Mouse (Mus musculus) intestine, embryonic 15.5 days (tissue): ENCODE results near the gene Dok3. TPM values are rescaled to one million over a fixed set of nuclear protein-coding genes. Genes with fewer than 3 reads are reported as not detected.
A peak's percentile ranks its signal among the peaks of the same experiment; 100 is the strongest.
"Not testable (repeated sequence)": the region's sequence is repeated elsewhere in the genome, so short reads cannot be mapped to it uniquely, and the experiment has no call there.

Source experiments
- ATAC-seq: fragments of 200-750 bp; cut with Nextera tagmentation; 2 replicates; pipeline ENCODE4 v1.8.0; 2017; ENCODE audit warnings: moderate TSS enrichment, moderate library complexity
- H3K27ac ChIP-seq: fragments of 300-500 bp; sonication (generic); 2 replicates; pipeline ENCODE4 v1.5.1; 2015; ENCODE audit warnings: mild to moderate bottlenecking, inconsistent platforms
- H3K27me3 ChIP-seq: fragments of 300-500 bp; sonication (generic); replicated peaks from 2 replicates; pipeline ENCODE4 v1.6.1; 2015; ENCODE audit warnings: inconsistent platforms
- H3K36me3 ChIP-seq: fragments of 300-500 bp; sonication (generic); 2 replicates; pipeline ENCODE4 v1.6.1; 2015; ENCODE audit warnings: inconsistent platforms
- H3K4me1 ChIP-seq: fragments of 300-500 bp; sonication (generic); replicated peaks from 2 replicates; pipeline ENCODE4 v1.6.1; 2015; ENCODE audit warnings: inconsistent platforms
- H3K4me2 ChIP-seq: fragments of 300-500 bp; sonication (generic); replicated peaks from 2 replicates; pipeline ENCODE4 v1.6.1; 2015; ENCODE audit warnings: mild to moderate bottlenecking, inconsistent platforms
- H3K4me3 ChIP-seq: fragments of 300-500 bp; sonication (generic); replicated peaks from 2 replicates; pipeline ENCODE4 v1.5.1; 2015; ENCODE audit warnings: inconsistent platforms
- H3K9ac ChIP-seq: fragments of 300-500 bp; sonication (generic); 2 replicates; pipeline ENCODE4 v1.6.1; 2015; ENCODE audit warnings: inconsistent platforms
- H3K9me3 ChIP-seq: fragments of 300-500 bp; sonication (generic); 2 replicates; pipeline ENCODE4 v1.6.1; 2016; ENCODE audit warnings: inconsistent platforms
- WGBS: fragments of 180-500 bp; shearing (Covaris S2); methylation state at CpG from one replicate; pipeline ENCODE4 v1.1.7; 2015; 5-methylcytosine and 5-hydroxymethylcytosine counted together
- polyA plus RNA-seq: library from polyadenylated mRNA; unstranded; fragments of >200 nt; fragmentation: Nextera tagmentation; extraction: Ambion mirVana; gene quantifications from 2 replicates; pipeline ENCODE4 v1.2.1, GENCODE M21; 2015

The Dok3 gene
- 3.1 and 3.6 TPM in 2 replicates for polyA plus RNA-seq

DNA sequence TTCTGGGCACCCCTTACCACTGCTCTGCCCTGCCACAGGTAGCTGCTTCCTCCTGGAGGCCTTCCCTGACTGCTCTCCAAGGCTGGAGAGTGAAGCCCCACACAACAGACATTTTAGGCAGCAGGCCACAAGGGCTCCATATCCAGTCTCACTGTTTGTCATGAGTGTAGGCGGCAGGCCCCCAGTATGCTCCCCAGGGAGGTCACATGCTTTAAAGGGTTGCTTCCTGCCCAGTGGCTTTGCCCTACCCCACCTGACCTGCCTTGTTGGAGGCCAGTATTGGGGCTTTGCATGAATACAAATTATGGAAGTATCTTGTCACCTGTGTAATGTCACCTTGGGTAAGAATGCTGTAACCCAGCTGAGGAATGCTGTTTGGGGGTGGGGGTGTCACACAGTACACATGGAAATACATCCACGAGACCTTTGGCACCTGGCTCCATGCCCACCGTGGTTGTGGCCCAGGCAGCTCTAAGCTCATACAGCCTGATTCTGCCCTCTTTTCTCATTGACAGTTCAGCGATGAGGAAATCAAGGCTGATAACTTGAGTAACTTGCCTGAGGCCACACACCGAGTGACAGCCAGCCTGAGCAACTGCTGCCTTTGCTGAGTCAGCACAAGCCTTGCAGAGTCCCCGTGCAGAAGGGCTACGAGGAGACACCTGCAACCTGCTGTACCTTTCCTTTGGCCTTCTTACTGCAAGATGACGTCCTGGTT lies at the start of gene Dok3:
TSS of gene Dok3 (minus strand) at position 99 of the 718 bp plus-strand sequence.
- WGBS: 74% methylated on average over 8 of the region's 8 CpGs
- Histone ChIP-seq H3K4me1 (no peaks in the 10 kb centered on the region), H3K27me3 (no peaks in the 10 kb centered on the region), H3K4me3 (no peak within 1 kb of the TSS), H3K27ac (no peak within 1 kb of the TSS), H3K4me2 (no peak within 1 kb of the TSS), H3K9ac (no peak within 1 kb of the TSS), H3K36me3 (peaks cover 39% of the 10 kb centered on the region; the same call in 1 of the 2 replicates), H3K9me3 (no peaks in the 10 kb centered on the region)
- no peak for ATAC-seq

GRCm38 (mm10) chr13:55578086-55578485 lies 49.0 kb upstream of the Dok3 start:
- H3K36me3 ChIP-seq: no peaks in the 10 kb centered on the region
- H3K9ac ChIP-seq: no peak overlapping the region
- 78% methylated on average over 4 of the region's 4 CpGs for WGBS
- no peaks in the 10 kb centered on the region for H3K9me3 ChIP-seq
- H3K4me3 ChIP-seq: no peak overlapping the region
- no peaks in the 10 kb centered on the region for H3K27me3 ChIP-seq
- no peak overlapping the region for H3K4me2 ChIP-seq
- ATAC-seq: no peak
- H3K4me1 ChIP-seq: no peaks in the 10 kb centered on the region
- no peak overlapping the region for H3K27ac ChIP-seq

DNA sequence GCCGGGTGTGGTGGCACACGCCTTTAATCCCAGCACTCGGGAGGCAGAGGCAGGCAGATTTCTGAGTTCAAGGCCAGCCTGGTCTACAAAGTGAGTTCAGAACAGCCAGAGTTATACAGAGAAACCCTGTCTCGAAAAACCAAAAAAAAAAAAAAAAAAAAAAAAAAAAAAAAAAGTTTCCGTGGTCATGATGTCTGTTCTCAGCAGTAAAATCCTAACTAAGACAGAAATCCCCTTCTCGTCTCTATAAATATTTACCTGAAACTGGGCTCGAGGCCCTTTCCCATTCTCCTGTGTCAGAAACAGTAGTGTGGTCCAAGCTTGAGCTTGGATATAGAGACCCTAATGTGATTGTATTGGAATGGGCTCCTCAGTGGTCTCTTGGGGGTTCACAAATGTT lies 47.8 kb upstream of the Dok3 start:
- not testable (repeated sequence) for H3K9me3 ChIP-seq, H3K4me1 ChIP-seq, H3K4me2 ChIP-seq, H3K27me3 ChIP-seq, ATAC-seq, H3K4me3 ChIP-seq, H3K36me3 ChIP-seq, H3K9ac ChIP-seq, H3K27ac ChIP-seq
- 72% methylated on average over 7 of the region's 7 CpGs for WGBS

DNA sequence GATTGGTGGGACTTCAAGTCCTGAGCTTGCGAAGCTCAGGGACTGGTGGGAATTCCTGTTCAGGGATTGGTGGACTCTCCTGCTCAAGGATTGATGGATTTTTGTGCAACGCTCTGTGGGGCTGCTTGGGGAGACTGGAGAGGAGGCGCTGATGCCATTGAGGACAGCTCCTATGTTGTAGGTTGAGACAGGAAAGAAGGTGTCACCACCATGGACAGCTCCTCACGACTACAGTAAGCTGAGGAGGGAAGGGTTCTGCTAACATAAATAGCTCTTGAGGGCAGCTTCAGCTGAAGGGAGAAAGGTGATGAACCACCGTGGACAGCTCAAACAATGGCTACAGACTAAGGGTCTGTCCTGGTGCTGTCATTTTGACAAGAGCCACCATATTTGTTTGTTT lies 46.8 kb upstream of the Dok3 start:
- 60% methylated on average over 5 of the region's 5 CpGs for WGBS
- Histone ChIP-seq H3K4me3 (no peak overlapping the region), H3K9me3 (no peaks in the 10 kb centered on the region), H3K27me3 (no peaks in the 10 kb centered on the region), H3K27ac (no peak overlapping the region), H3K36me3 (no peaks in the 10 kb centered on the region), H3K4me1 (0 out of 2 replicates have a peak, but pooled peaks cover 3% of the 10 kb centered on the region), H3K4me2 (no peak overlapping the region), H3K9ac (no peak overlapping the region)
- ATAC-seq: no peak

DNA sequence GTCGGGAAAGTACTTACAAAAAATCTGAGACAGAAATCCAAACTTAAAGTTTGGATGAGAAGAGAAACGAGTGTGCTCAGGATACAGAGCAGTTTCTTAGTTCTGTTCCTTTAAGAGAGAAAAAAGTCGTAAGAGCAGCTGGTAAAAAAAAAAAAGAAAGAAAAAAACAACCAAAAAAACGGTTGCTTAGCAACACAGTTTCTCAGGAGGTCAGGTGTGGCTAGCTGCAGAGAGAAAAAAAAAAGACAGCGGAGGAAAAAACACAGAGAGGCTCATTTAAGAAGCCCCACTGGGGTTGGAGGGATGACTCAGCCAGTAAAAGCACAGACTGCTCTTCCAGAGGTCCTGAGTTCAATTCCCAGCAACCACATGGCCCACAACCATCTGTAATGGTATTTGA lies 45.2 kb upstream of the Dok3 start:
- Histone ChIP-seq H3K4me1 (peaks cover 10% of the 10 kb centered on the region), H3K4me2 (no peak overlapping the region), H3K4me3 (no peak overlapping the region), H3K27me3 (no peaks in the 10 kb centered on the region), H3K9me3 (no peaks in the 10 kb centered on the region), H3K36me3 (no peaks in the 10 kb centered on the region), H3K9ac (no peak overlapping the region), H3K27ac (no peak overlapping the region)
- WGBS: 74% methylated on average over 5 of the region's 5 CpGs
- ATAC-seq: no peak

DNA sequence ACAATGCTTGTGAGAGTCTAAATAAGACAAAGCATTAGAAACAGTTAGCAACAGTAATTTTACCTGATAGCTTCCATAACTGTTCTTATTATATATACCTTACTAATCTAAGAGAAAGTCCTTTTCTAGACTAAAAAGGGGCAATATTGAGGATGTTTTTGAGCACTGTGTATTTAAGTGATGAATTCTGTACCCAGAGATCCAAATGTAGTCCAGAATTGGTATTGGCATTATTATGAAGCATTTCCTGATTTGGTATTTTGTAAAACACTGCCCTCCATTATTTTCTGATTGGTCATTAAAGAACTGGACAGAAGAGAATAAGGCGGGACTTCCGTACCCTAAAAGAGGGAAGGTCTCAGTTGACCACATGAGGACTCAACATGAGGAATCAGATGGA lies 44.3 kb upstream of the Dok3 start, which contains the start of gene Tmed9:
TSS of gene Tmed9 (plus strand) at position 301 of the 400 bp plus-strand sequence.
- H3K9ac ChIP-seq: no peak within 1 kb of the TSS
- H3K9me3 ChIP-seq: no peaks in the 10 kb centered on the region
- WGBS: 99% methylated on average over 2 of the region's 2 CpGs
- no peaks in the 10 kb centered on the region for H3K27me3 ChIP-seq
- H3K4me3 ChIP-seq: no peak within 1 kb of the TSS
- no peak within 1 kb of the TSS for H3K4me2 ChIP-seq
- H3K36me3 ChIP-seq: no peaks in the 10 kb centered on the region
- no peak within 1 kb of the TSS for H3K27ac ChIP-seq
- peaks cover 15% of the 10 kb centered on the region for H3K4me1 ChIP-seq
- ATAC-seq: no peak

DNA sequence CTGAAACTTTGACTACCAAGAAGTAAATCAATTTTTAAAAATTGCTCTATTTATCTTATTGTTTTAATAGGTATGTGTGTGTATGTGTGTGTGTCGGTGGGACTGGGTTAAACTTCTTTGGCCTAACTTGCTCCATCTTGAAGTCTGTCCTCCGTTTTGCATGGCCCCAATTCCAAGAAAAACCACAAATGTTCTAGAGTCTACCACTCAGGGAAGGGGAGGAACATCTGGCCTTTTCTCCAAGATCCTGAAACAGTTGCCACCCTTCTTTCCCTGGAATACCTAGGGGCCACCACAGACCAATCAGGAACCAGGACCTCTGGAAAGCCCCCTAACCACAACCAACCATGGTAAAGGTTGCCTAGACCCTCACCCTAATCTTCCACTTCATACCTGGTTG lies 42.9 kb upstream of the Dok3 start:
- no peaks in the 10 kb centered on the region for H3K27me3 ChIP-seq
- H3K27ac ChIP-seq: no peak overlapping the region
- no peak overlapping the region for H3K9ac ChIP-seq
- H3K4me1 ChIP-seq: peaks cover 15% of the 10 kb centered on the region
- H3K4me3 ChIP-seq: no peak overlapping the region
- H3K4me2 ChIP-seq: no peak overlapping the region
- H3K9me3 ChIP-seq: no peaks in the 10 kb centered on the region
- no peak for ATAC-seq
- no peaks in the 10 kb centered on the region for H3K36me3 ChIP-seq
- WGBS: 63% methylated on average over 2 of the region's 2 CpGs

GRCm38 (mm10) chr13:55571027-55571751 lies 42.1 kb upstream of the Dok3 start, which contains the start of gene Fam193b:
TSS of gene Fam193b (minus strand) at chr13:55571120.
- peaks cover 15% of the 10 kb centered on the region for H3K4me1 ChIP-seq
- peak; percentile 98 for ATAC-seq
- H3K9me3 ChIP-seq: no peaks in the 10 kb centered on the region
- no peaks in the 10 kb centered on the region for H3K36me3 ChIP-seq
- H3K4me2 ChIP-seq: peak within 1 kb of the TSS; percentile 93
- H3K27me3 ChIP-seq: no peaks in the 10 kb centered on the region
- 1% methylated on average over 46 of the region's 47 CpGs for WGBS
- H3K4me3 ChIP-seq: peak within 1 kb of the TSS; percentile 98
- peak within 1 kb of the TSS; percentile 89 for H3K27ac ChIP-seq
- H3K9ac ChIP-seq: peak within 1 kb of the TSS; percentile 93

DNA sequence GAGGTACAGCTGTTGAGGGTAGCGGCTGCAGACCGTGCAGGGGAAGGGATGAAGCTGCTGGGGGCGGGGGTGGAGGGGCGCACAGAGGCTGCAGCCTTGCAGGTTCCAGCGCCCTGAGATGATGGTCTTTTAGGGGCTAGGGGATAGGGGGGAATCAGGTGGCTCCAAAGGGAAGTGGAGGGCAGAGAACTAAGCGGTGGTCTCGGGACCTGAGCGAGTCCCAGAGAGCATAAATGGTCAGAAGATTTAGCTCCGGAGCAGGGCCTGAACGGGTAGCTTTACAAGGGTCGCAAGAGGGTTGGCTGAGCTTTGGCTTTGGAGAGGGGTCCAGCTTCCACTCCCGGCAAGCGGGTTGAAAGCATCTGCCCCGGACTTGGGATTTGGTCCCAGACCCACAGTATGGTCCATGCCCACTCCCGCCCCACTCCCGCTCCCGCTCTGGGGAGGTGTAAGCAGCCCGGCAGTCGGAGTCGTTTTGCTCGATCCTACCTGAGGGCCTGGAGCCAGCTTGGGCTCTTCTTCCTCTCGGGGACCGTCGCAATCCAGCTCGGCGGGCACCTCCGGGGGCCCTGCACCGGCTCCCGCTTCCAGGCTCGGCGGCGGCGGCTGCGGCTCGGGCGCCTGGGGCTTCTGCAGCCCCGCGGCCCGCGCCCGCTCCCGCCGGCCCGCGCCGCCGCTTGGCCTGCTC lies 41.3 kb upstream of the Dok3 start:
- Histone ChIP-seq H3K27ac (peak overlapping the region; percentile 89), H3K36me3 (no peaks in the 10 kb centered on the region), H3K4me3 (peak overlapping the region; percentile 98), H3K4me2 (peak overlapping the region; percentile 93), H3K4me1 (peaks cover 15% of the 10 kb centered on the region), H3K9me3 (no peaks in the 10 kb centered on the region), H3K27me3 (no peaks in the 10 kb centered on the region), H3K9ac (peak overlapping the region; percentile 93)
- ATAC-seq: peak; percentile 83
- under 1% methylated on average over 47 of the region's 47 CpGs for WGBS

DNA sequence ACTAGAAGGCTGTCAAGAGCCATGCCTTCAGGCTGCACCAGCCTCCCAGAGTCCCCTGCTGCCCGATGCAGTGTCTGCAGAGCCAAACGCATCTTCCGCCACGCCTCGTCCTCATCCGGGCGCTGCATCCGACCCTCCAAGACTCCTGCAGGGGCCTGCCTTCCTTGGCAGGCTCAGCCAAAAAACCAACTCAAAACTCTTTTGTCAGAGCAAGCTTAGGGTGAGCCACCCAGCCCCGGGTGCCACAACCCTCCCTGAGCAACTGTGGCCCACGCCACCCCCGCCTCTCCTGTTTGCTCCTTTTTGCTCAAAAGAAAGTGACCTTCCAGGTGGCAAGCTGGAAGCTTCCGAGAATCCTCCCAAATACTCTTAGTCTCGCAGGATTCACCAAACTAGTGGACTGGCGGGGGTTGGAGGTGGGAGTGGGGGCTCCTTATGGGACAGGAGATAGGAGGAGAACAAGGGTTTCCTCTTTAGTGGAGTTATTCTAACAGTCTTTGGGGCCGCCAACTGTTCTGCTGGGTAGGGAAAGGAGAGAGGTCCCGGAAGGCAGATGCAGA lies 40.7 kb upstream of the Dok3 start:
- Histone ChIP-seq H3K27ac (peak overlapping the region; percentile 89), H3K4me1 (peaks cover 15% of the 10 kb centered on the region)
- ATAC-seq: no peak

GRCm38 (mm10) chr13:55568524-55568923 lies 39.4 kb upstream of the Dok3 start:
- not testable (repeated sequence) for H3K4me3 ChIP-seq, H3K9ac ChIP-seq, H3K4me2 ChIP-seq, H3K27ac ChIP-seq, H3K27me3 ChIP-seq, H3K9me3 ChIP-seq, ATAC-seq, H3K36me3 ChIP-seq
- 81% methylated on average over 4 of the region's 4 CpGs for whole genome bisulfite sequencing
- peaks cover 15% of the 10 kb centered on the region for H3K4me1 ChIP-seq

More for the DNA sequence above, 40.7 kb upstream of the Dok3 start:
- H3K9me3 ChIP-seq: no peaks in the 10 kb centered on the region
- H3K27me3 ChIP-seq: no peaks in the 10 kb centered on the region
- 5% methylated on average over 16 of the region's 16 CpGs for WGBS
- H3K4me3 ChIP-seq: peak overlapping the region; percentile 98
- H3K36me3 ChIP-seq: no peaks in the 10 kb centered on the region
- peak overlapping the region; percentile 93 for H3K4me2 ChIP-seq
- peak overlapping the region; percentile 93 for H3K9ac ChIP-seq

- H3K27me3 ChIP-seq: no peaks in the 10 kb centered on the region
- no peak overlapping the region for H3K27ac ChIP-seq
- no peaks in the 10 kb centered on the region for H3K36me3 ChIP-seq
- no peak for ATAC-seq
- no peak overlapping the region for H3K4me2 ChIP-seq
- H3K4me3 ChIP-seq: no peak overlapping the region
- 87% methylated on average over 2 of the region's 2 CpGs for WGBS
- H3K9ac ChIP-seq: no peak overlapping the region
- H3K4me1 ChIP-seq: peaks cover 15% of the 10 kb centered on the region
- no peaks in the 10 kb centered on the region for H3K9me3 ChIP-seq
Observed at GRCm38 (mm10) chr13:55567949-55568348, 38.9 kb upstream of the Dok3 start.
